Mouse (Mus musculus): ENCODE results near the gene Fmnl2. TPM values are rescaled to one million over a fixed set of nuclear protein-coding genes. Genes with fewer than 3 reads are reported as not detected.

Gene Fmnl2
- polyA plus RNA-seq (2014; fragmentation: Illumina TruSeq; extraction: RNeasy Lipid Tissue Mini Kit (QIAGEN cat#74804); ENCODE audit: low read depth, low replicate concordance), result 19.5 TPM

GRCm38 (mm10) chr2:52857611-52858528 lies at the start of gene Fmnl2:
Gene Fmnl2 (plus strand): TSS chr2:52857860.

Other genes starting within 250 kb of the Fmnl2 start
- gene Cacnb4, start 181.0 kb upstream of the Fmnl2 start, polyA plus RNA-seq (2014; fragmentation: Illumina TruSeq; extraction: RNeasy Lipid Tissue Mini Kit (QIAGEN cat#74804); ENCODE audit: low read depth, low replicate concordance), result 1.5 TPM
- gene Stam2, start 115.6 kb upstream of the Fmnl2 start, polyA plus RNA-seq (2014; fragmentation: Illumina TruSeq; extraction: RNeasy Lipid Tissue Mini Kit (QIAGEN cat#74804); ENCODE audit: low read depth, low replicate concordance), result 61.8 TPM

All from sigmoid colon, adult 10 weeks (tissue).